9 mouse cellular contexts compared by ENCODE assay signal in the genomic region with DNA sequence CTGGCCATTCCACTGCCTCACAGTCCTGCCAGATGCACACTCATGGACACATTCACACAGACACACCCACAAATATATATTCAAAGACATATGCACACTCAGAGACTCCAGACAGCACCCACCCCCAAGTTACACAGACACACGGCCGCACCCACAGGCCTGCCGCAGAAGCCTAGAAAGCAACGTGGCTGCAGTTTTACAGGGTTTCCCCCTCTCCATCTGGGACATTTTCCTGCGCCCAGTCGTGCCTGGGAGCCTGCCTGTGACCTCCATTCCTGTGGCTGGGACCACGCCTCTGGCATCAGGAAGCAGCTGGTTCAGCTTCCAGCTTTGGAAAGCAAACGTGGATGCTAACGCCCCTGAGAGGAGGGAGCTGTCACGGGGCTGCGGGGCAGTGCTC. TPM values are rescaled to one million over a fixed set of nuclear protein-coding genes. Genes with fewer than 3 reads are reported as not detected.
DNase-seq lines count a peak whose midpoint lies in the region; ATAC-seq and TF ChIP-seq lines count a peak whose summit lies in the region.
"Had no signal": no experiment of that assay in that cellular context is flagged by ENCODE, and none has a peak within 500 bp of the region (broad histone marks: within the 10 kb centered on the region; RNA-seq: fewer than 3 reads in every experiment).

No protein-coding gene starts in this region.

- H3K36me3 ChIP-seq in kidney, adult 2 months (ENCODE audit: control insufficient read depth, insufficient read depth, low read length) = no peaks in the 10 kb centered on the region
- H3K36me3 ChIP-seq in intestine, embryonic 16.5 days (ENCODE audit: control insufficient read depth, insufficient read depth, low read length) = no peaks in the 10 kb centered on the region

- WGBS in kidney, adult 2 months = 27% methylated on average over 11 of the region's 11 CpGs
- 18% methylated on average over 11 of the region's 11 CpGs for WGBS in intestine, embryonic 16.5 days

- no peak for TF ChIP-seq POLR2A in kidney, adult 2 months (IDR thresholded peaks at IDR 0.05; ENCODE audit: low read depth, low read length)

- ATAC-seq in intestine, embryonic 16.5 days = peak; percentile 20; the same call in 1 of the 2 replicates

- 0 out of 2 replicates have a peak overlapping the region, but pooled peaks have one; percentile 8 for H3K9ac ChIP-seq in intestine, embryonic 16.5 days (ENCODE audit: low read depth, low read length)

- no peaks in the 10 kb centered on the region for H3K27me3 ChIP-seq in kidney, adult 2 months (replicated peaks; ENCODE audit: control insufficient read depth, insufficient read depth, low read length)
- 0 out of 2 replicates have a peak, but pooled peaks cover 3% of the 10 kb centered on the region for H3K27me3 ChIP-seq in intestine, embryonic 16.5 days (replicated peaks; ENCODE audit: control insufficient read depth, insufficient read depth, low read length)

- peak; percentile 38 for DNase-seq in kidney, adult 2 months
- DNase-seq in kidney, adult 11 months = no peak
- peak; percentile 35 for DNase-seq in embryo, embryonic 10.5 days (ENCODE audit: low spot score)
- DNase-seq in lung, postnatal 14 days = peak; percentile 44
- DNase-seq in right cerebral cortex, adult 2 months (ENCODE audit: low spot score in 2 of 2) = no peak
- DNase-seq in testis, postnatal 14 days (ENCODE audit: low spot score) = no peak
- no peak for DNase-seq in thymus, postnatal 36 days
- DNase-seq: adrenal gland, postnatal 14 days had no signal

- no peak for TF ChIP-seq CTCF in kidney, adult 2 months (conservative IDR thresholded peaks at IDR 0.05; ENCODE audit: insufficient read depth, insufficient read length, low read depth, low read length)

- no peak overlapping the region for H3K4me3 ChIP-seq in kidney, adult 2 months (ENCODE audit: insufficient read depth, low read depth, low read length)
- no peak overlapping the region for H3K4me3 ChIP-seq in intestine, embryonic 16.5 days (ENCODE audit: low read length)

- H3K9me3 ChIP-seq in intestine, embryonic 16.5 days (ENCODE audit: control insufficient read depth, low read length) = no peaks in the 10 kb centered on the region

- no peak overlapping the region for H3K4me2 ChIP-seq in intestine, embryonic 16.5 days (ENCODE audit: low read depth, low read length)

- 0 out of 2 replicates have a peak, but pooled peaks cover 6% of the 10 kb centered on the region for H3K4me1 ChIP-seq in kidney, adult 2 months (ENCODE audit: control insufficient read depth, insufficient read depth, low read length)
- peaks cover 43% of the 10 kb centered on the region for H3K4me1 ChIP-seq in intestine, embryonic 16.5 days (ENCODE audit: control insufficient read depth, insufficient read depth, low read length)

- no peak overlapping the region for H3K27ac ChIP-seq in kidney, adult 2 months (ENCODE audit: insufficient read depth, low read depth, low read length)
- 0 out of 2 replicates have a peak overlapping the region, but pooled peaks have one; percentile 17 for H3K27ac ChIP-seq in intestine, embryonic 16.5 days (ENCODE audit: low read length)

RNA-seq across cellular contexts. Expression of a gene that starts 46.2 kb away (rescaled TPM):
- polyA plus RNA-seq in kidney, adult 2 months (2012; rRNA removed) = 27.1 and 45.3 TPM in 2 replicates
- polyA plus RNA-seq in intestine, embryonic 16.5 days (2015; fragmentation: Nextera tagmentation; extraction: Ambion mirVana) = 12.3 and 17.2 TPM in 2 replicates

Comparison
In these comparisons a context has a peak if more than half of its experiments do, and no peak if none do; other contexts are left out.
1. DNase-seq: peak in kidney, adult 2 months (single experiment), embryo, embryonic 10.5 days (single experiment) and lung, postnatal 14 days (single experiment); none in kidney, adult 11 months (single experiment), right cerebral cortex, adult 2 months (0 of 2), testis, postnatal 14 days (single experiment) and thymus, postnatal 36 days (0 of 2).